Mouse (Mus musculus): ENCODE measurements around the gene Dag1. TPM values are rescaled to one million over a fixed set of nuclear protein-coding genes. Genes with fewer than 3 reads are reported as not detected.
"Not testable (repeated sequence)": the region's sequence is repeated elsewhere in the genome, so short reads cannot be mapped to it uniquely, and the experiment has no call there.

Dag1 gene
- total RNA-seq, 1 experiment from 2014 or later = 146 TPM

DNA sequence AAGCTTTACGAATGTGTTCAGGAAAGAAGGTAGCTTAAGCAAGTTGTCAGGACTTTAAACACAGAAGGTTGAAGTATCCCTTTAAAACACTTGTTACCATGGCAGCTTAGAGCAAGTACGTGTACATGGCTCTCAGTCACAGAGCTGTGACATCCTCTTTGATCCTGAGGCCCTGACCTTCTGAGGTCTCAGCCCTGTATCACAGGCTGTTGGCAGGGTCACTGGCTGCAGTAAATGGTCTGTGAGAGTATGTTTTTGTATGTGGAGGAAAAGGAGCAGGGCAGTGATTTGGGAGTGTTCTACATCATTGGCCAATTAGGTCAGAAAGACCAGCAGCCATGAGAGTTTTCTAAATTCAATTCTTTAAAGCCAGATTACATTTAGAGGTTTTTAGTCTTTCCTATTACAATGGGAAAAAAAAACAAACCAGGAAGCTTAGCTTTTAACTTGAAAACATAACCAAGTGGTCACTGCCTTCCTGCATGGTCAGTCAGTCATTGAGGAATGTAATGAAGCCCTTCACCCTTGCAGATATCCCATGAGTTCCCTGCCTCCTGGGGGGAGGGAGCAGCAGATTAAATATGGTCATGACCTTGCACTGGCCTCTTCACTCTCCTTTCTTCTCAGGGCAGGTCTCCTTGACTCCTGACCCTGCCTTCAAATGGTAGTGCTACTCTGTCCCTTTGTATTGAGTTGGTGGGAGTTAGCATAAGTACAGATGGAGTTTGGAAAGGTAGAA is 35.7 kb downstream of the Dag1 start:
- DNase-seq = no peak

- DNase-seq = no peak
Observed at GRCm38 (mm10) chr9:108225166-108225565, 38.6 kb downstream of the Dag1 start.

DNA sequence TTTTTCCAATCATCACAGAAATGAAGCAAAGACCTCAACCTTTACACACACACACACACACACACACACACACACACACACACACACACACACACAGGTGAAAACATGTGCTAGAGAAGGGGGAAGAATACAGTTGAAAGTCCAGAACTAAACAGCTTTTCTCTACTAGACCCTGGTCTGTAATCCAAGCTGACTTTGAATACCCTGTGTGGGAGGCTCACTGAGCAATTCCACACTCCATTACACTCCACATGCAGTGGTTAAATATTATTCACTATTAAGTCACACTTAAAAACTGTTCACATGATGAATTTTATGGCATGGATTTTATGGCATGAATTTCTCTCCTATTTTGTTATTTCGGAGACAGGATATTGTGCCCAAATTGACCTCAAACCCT is 40.1 kb downstream of the Dag1 start:
- DNase-seq = no peak

GRCm38 (mm10) chr9:108221566-108221965 is 42.2 kb downstream of the Dag1 start:
- no peak for DNase-seq

- DNase-seq = no peak
Observed at GRCm38 (mm10) chr9:108220380-108220774, 43.4 kb downstream of the Dag1 start.

DNA sequence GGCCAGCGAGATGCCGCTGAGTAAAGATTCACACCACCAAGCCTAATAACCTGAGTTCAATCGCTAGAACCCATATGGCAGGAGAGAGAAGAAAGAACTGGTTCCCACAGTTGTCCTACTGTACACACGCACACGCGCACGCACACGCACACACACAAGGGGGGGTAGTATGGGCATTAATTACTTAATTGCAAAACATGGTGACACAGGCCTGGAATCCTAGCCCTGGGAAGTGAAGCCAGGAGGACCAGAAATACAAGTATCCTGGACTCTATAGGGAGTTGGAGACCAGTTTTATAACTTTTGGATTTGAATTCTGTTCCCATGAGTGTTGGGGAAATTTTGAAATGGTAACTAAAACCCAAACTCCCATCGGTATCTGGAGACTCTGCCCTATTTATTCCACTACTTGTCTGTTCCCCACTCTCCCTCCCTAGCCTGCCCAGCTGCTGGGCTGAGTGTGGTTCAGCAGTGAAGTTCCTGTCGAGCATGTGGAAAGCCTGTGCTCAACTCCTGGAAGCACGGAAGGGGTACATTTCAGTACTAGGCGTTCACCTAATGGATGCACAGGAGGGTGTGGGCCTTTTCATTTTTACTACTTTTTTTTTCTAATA is 43.9 kb downstream of the Dag1 start:
- DNase-seq = no peak

GRCm38 (mm10) chr9:108217936-108218543 is 45.7 kb downstream of the Dag1 start:
- no peak for DNase-seq

GRCm38 (mm10) chr9:108217406-108217805 is 46.4 kb downstream of the Dag1 start:
- no peak for DNase-seq

GRCm38 (mm10) chr9:108213105-108213504 is 50.7 kb downstream of the Dag1 start:
- DNase-seq = no peak

- no peak for DNase-seq
Observed at GRCm38 (mm10) chr9:108212426-108212825, 51.3 kb downstream of the Dag1 start.

GRCm38 (mm10) chr9:108205571-108205901 is 58.2 kb downstream of the Dag1 start:
- no peak for DNase-seq

GRCm38 (mm10) chr9:108204884-108205570 is 58.7 kb downstream of the Dag1 start:
- DNase-seq = no peak

GRCm38 (mm10) chr9:108203015-108203414 is 60.7 kb downstream of the Dag1 start:
- peak; percentile 67 for DNase-seq

DNA sequence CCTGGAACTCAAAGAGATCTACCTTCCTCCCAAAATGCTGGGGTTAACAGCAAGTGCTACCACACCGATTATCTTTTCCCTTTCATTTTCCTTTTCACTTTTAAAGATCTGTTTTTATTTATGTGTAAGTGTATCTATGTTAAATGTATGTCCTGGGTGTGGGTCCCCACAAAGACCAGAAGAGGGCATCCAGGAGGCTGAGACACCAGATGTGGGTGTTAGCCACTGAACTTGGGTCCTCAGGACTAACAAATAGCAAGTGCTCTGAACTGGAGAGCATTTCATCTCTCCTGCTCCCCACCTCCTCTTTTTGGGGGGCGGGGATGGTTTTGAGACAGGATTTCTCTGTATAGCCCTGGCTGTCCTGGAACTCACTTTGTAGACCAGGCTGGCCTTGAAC is 61.6 kb downstream of the Dag1 start:
- DNase-seq = no peak

DNA sequence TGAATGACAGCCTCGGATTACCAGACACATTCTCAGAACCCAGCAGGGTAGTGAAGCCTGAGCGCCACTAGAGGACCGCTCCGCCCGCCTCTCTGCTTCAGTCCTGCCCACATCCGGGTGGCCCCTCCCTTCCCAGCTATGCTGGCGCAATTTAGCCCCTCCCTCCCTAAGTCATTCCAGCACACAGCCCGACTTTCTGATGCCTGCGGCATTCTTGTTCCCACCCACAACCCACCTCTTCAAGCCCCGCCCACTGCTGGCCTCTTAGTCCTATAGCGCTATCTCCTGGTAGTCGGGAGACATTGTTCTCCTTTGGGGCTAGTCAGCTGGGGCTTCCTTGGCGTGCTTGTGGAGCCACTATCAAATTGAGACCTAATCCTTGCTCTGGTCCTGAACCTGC is 62.6 kb downstream of the Dag1 start:
- DNase-seq = peak; percentile 90

GRCm38 (mm10) chr9:108198621-108199020 is 65.1 kb downstream of the Dag1 start:
- no peak for DNase-seq

DNA sequence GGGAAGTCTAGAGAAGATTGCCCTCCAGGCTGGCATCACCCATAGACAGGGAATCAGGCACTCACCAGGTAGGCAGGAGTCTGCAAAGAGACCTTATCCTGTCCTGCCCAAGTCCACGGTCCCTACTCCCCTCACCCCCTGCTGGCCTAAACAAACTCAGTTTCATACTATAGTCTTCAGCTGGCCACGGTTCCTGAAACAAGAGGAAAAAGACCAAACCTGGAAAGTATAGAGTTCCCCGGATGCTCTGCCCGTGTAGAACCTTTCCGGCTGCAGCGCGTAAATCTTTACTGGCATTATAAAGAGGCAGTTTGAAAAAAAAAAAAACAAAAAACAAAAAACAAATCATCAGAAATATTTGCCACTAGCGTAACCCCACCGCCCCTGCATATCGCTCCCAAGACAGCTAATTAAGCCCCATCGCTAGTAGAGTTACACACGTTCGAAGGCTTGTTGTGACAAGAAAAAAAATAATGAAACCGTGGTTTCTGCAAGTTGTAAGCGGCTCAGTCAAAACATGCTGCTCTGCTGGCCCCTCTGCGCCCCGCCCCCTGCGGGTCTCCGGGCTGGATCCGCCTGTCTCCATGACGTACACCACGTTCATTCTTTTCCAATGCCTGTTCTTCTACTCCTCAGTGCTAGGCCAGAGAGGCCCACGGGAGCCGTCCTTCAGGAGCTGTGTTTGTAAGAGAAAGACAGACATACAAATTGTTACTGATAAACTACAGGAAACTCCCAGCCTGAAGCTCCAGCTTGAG is 66.7 kb downstream of the Dag1 start:
- no peak for DNase-seq

DNA sequence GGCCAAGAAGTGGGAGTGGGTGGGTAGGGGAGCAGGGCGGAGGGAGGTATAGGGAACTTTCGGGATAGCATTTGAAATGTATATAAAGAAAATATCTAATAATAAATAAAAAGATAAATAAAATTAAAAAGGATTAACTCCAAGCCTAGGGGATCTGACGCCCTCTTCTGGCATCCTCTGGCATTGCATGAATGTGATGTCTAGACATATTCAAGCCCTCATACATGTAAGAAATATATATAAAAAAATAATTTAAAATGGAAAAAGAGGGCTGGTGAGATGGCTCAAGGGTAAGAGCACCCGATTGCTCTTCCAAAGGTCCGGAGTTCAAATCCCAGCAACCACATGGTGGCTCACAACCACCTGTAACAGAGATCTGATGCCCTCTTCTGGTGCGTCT is 67.5 kb downstream of the Dag1 start:
- not testable (repeated sequence) for DNase-seq

DNA sequence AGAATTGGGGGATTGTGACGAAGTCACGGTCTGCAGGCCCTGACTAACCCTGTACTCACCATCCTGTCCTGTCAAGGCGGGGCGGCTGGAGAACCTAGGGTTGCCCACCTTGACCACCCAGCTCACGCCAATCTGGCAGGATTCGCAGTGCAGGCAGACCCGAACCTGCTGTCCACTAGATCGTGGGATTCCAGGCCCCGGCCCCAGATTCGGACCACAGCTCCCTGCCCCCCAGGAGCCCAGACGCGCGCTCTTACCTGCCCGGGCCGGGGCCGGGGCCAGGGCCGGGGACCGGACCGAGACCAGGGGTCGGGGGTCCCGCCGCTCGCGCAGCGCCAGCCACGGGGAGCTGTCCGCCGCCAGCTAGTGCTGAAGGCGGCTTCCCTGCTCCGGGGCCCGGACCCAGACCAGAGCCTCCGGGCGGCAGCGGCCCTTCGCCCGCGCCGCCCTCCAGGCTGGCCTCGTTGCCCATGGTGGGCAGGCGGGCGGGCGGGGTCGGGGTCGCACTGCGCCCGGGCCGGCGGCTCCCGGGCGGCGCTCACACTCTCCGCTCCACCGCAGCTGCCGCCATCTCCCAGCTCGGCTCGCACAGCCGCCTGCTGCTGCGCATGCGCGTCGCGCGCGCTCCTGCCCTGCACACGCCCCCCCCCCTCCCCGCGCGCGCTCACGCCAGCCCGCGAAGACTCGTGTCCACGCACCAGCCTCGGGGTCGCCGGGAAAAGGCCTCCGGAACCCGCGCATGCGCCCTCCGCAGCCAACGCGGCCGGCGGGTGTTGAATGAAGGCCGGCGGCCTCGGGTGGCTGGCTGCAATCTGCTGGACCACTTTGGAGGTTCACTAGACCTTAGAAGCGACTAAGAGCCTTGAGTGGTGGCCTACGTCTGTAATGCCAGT is 73.7 kb downstream of the Dag1 start, which contains the start of gene Bsn:
Gene Bsn (minus strand): TSS at position 598 of the 893 bp plus-strand sequence.
- peak; percentile 71 for DNase-seq

DNA sequence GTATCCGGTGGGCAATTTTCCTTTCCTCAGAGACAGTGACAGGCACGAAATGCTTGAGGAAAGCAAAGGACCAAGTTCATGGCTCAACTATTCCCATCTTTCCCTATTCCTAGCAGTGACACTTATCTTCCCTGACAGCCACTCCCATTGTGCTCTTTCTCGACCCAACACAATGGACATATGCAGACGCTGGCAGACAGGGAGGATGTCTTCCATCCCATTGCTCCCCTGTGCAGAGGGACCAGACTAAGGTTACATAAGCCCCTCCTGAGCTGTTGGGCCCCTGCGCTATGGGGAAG is 74.3 kb downstream of the Dag1 start:
- DNase-seq = no peak

GRCm38 (mm10) chr9:108189023-108189422 is 74.7 kb downstream of the Dag1 start:
- DNase-seq = no peak
